Mouse (Mus musculus) embryonic facial prominence, embryonic 10.5 days (tissue): ENCODE results near the gene Brsk1. TPM values are rescaled to one million over a fixed set of nuclear protein-coding genes. Genes with fewer than 3 reads are reported as not detected.
A peak's percentile ranks its signal among the peaks of the same experiment; 100 is the strongest.

Experiments used
- DNase-seq: peaks from one replicate; pipeline ENCODE4 v3.0.0-alpha.2; 2017; ENCODE audit warnings: low spot score
- H3K27ac ChIP-seq: fragments of 300-500 bp; sonication (generic); replicated peaks from 2 replicates; pipeline ENCODE4 v1.5.1; 2016; ENCODE audit warnings: mild to moderate bottlenecking
- H3K27me3 ChIP-seq: fragments of 300-500 bp; sonication (generic); replicated peaks from 2 replicates; pipeline ENCODE4 v1.6.1; 2016; ENCODE audit warnings: low read depth, mild to moderate bottlenecking; ENCODE audit not compliant: poor library complexity, severe bottlenecking
- H3K36me3 ChIP-seq: fragments of 300-500 bp; sonication (generic); replicated peaks from 2 replicates; pipeline ENCODE4 v1.6.1; 2016; ENCODE audit warnings: mild to moderate bottlenecking, moderate library complexity
- H3K4me1 ChIP-seq: fragments of 300-500 bp; sonication (generic); 2 replicates; pipeline ENCODE4 v1.6.1; 2016
- H3K4me3 ChIP-seq: fragments of 300-500 bp; sonication (generic); 2 replicates; pipeline ENCODE4 v1.5.1; 2016; ENCODE audit warnings: mild to moderate bottlenecking, moderate library complexity
- H3K9me3 ChIP-seq: fragments of 300-500 bp; sonication (generic); 2 replicates; pipeline ENCODE4 v1.6.1; 2016; ENCODE audit warnings: mild to moderate bottlenecking
- WGBS: fragments of 180-500 bp; shearing (Covaris S2); methylation state at CpG from one replicate; pipeline ENCODE4 v1.1.7; 2016; 5-methylcytosine and 5-hydroxymethylcytosine counted together
- polyA plus RNA-seq: library from polyadenylated mRNA; unstranded; fragments of >200 nt; fragmentation: Nextera tagmentation; extraction: Ambion mirVana; gene quantifications from 2 replicates; pipeline ENCODE4 v1.2.1, GENCODE M21; 2016

Gene Brsk1
- polyA plus RNA-seq, 1 experiment from 2014 or later, result 2.2 TPM

DNA sequence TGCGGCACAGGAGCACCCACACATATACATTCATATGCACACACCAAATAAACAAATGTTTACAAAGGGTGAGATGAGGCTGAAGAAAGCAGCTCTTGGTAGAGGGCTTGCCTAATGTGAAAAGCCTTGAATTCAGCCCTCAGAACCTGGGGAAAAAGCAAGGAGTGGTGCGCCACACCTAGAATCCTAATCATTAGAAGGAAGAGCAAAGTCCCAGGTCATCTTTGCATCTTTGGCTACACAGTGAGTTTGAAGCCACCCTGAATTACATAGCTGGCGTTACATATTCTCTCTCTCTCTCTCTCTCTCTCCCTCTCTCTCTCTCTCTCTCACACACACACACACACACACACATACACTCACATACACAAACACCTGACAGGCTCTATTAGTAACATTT, 28.9 kb downstream of the Brsk1 start:
- Histone ChIP-seq H3K9me3 (no peaks in the 10 kb centered on the region), H3K4me1 (no peaks in the 10 kb centered on the region), H3K36me3 (peaks cover 38% of the 10 kb centered on the region), H3K27ac (no peak overlapping the region), H3K27me3 (no peaks in the 10 kb centered on the region), H3K4me3 (no peak overlapping the region)
- no peak for DNase-seq
- WGBS, result 87% methylated on average over 3 of the region's 3 CpGs

DNA sequence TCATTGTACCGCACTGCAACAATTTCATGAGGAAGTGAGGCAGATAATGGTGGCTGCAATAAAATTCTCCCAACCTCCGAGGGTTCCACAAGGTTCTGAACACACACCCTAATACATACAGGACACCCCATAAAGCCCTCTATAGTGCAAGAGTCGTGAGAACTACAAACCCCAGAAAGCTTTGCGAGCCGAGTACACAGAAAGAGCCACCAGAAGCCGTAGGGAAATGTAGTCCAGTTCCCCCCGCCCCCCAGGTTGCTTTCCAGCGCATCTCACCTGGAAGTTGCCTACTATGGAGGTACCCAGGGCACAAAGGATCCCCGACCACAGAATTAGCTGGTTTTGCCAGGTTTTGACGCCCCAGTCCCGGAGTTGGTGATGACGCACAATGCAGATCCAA, 33.1 kb downstream of the Brsk1 start:
- 39% methylated on average over 12 of the region's 12 CpGs for WGBS
- Histone ChIP-seq H3K9me3 (no peaks in the 10 kb centered on the region), H3K4me1 (no peaks in the 10 kb centered on the region), H3K4me3 (peak overlapping the region; percentile 45), H3K27me3 (no peaks in the 10 kb centered on the region), H3K27ac (no peak overlapping the region), H3K36me3 (no peaks in the 10 kb centered on the region)
- DNase-seq, result no peak

DNA sequence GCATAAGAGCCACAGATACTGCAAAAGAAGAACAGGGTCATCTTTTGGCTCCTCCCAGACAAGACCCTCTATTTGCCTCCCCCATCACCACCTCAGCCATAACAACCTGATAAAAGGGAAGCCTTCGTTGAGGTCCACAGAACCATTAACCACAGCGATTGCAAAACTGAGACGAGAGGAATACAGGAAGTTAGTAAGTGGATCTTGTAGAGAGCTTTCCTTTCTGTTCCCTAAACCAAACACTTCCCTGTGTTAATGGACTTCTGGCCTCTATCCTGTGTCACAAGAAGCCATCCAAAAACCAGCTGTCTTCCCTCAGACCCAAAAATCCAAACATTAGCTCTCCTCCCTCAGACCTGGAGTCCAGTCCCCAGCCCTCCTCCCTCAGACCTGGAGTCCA, 34.0 kb downstream of the Brsk1 start:
- no peaks in the 10 kb centered on the region for H3K9me3 ChIP-seq
- H3K4me3 ChIP-seq, result no peak overlapping the region; the same call in 1 of the 2 replicates
- WGBS, result 78% methylated on average over 3 of the region's 3 CpGs
- DNase-seq, result no peak
- no peaks in the 10 kb centered on the region for H3K27me3 ChIP-seq
- no peaks in the 10 kb centered on the region for H3K36me3 ChIP-seq
- H3K4me1 ChIP-seq, result no peaks in the 10 kb centered on the region
- no peak overlapping the region for H3K27ac ChIP-seq

DNA sequence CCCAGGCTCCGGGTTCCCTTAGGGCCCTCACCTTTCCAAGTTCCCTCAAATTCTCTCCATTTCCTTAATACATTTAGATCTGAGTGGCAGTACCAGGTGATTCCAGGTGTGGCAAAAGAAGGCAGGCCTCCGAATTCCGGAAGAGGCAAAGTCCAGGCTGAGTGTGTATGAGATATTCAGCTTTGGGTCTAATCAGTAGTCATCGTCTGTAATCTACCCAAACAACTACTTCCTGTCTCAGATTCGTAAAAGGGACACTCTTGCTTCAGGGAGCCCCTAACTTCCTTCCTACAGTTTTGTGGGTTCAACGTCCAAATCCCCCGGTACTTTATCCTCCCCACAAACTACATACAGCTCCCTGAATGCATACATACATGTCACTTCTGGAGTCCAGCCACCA, 34.8 kb downstream of the Brsk1 start, which contains the start of gene Tmem150b:
TSS of gene Tmem150b (minus strand) at position 81 of the 400 bp plus-strand sequence.
- no peaks in the 10 kb centered on the region for H3K4me1 ChIP-seq
- H3K9me3 ChIP-seq, result no peaks in the 10 kb centered on the region
- no peak for DNase-seq
- H3K36me3 ChIP-seq, result no peaks in the 10 kb centered on the region
- WGBS, result 84% methylated on average over 7 of the region's 7 CpGs
- no peak within 1 kb of the TSS for H3K27ac ChIP-seq
- no peaks in the 10 kb centered on the region for H3K27me3 ChIP-seq
- no peak within 1 kb of the TSS; the same call in 1 of the 2 replicates for H3K4me3 ChIP-seq

DNA sequence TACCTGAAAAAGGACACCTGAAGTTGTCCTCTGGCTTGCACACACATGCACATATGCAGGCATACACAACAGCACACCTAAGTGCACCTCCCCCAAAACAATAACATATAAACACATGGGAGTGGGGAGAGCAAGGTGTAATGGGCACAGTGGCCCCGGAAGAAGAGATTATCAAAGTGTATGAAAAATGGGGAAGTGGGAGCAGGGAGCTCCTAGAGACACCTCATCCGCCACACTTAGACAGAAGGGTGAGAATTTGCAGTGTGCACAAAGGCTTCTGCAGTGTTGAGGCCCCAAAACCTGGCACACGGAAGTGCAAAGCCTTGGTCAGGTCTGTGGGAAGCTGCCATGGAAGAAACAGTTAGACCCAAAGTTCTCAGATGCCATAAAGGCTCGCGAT, 40.7 kb downstream of the Brsk1 start:
- Histone ChIP-seq H3K27ac (no peak overlapping the region), H3K27me3 (0 out of 2 replicates have a peak, but pooled peaks cover 3% of the 10 kb centered on the region), H3K9me3 (no peaks in the 10 kb centered on the region), H3K4me3 (no peak overlapping the region), H3K36me3 (no peaks in the 10 kb centered on the region), H3K4me1 (no peaks in the 10 kb centered on the region)
- 83% methylated on average over 5 of the region's 5 CpGs for WGBS
- DNase-seq, result no peak

DNA sequence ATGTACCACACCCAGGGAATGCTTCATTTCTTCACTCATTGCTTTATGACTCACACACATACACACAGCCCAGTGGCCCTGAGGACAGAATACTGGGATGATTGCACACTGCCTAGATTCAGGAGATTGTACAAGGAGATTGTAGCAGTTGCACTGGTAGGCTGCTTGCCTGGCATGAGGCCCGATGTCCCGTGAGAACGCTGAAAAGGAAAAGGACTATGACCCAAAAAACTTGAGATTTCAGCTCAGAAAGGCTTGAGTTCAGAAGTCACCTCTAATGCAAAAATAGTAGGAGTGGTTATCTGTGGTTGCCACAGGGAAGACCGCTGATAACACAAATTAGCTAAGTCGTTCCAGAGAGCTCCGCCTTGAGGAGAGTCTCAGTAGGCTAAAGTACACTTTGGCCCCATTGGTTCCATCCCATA, 42.6 kb downstream of the Brsk1 start:
- Histone ChIP-seq H3K9me3 (no peaks in the 10 kb centered on the region), H3K36me3 (no peaks in the 10 kb centered on the region), H3K27ac (no peak overlapping the region), H3K4me3 (no peak overlapping the region), H3K4me1 (no peaks in the 10 kb centered on the region), H3K27me3 (0 out of 2 replicates have a peak, but pooled peaks cover 3% of the 10 kb centered on the region)
- DNase-seq, result no peak
- WGBS, result 70% methylated on average over 6 of the region's 6 CpGs

DNA sequence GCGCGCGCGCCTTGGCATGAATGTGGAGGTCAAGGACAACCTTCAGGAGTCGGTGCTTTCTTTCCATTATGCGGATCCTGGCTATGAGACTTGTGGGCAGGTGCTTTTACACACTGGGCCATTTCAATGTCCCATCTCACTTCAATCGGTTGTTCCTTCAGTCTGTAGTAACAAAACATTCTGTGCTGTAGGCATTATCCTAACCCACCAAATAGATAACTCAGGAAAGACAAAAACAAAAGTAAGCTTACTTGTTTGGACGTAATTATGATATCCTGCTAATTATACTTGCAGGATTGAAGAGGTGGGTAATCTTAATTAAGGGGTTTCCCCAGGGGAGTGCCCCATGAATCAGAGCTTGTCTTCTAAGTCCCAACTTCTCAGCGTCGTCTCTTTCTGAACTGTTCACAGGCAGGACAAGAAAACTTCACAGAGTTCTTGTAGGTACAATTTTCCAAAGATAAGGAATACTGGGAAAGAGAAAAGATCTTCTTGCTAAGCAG, 48.7 kb downstream of the Brsk1 start:
- no peak for DNase-seq
- WGBS, result 50% methylated on average over 10 of the region's 10 CpGs

DNA sequence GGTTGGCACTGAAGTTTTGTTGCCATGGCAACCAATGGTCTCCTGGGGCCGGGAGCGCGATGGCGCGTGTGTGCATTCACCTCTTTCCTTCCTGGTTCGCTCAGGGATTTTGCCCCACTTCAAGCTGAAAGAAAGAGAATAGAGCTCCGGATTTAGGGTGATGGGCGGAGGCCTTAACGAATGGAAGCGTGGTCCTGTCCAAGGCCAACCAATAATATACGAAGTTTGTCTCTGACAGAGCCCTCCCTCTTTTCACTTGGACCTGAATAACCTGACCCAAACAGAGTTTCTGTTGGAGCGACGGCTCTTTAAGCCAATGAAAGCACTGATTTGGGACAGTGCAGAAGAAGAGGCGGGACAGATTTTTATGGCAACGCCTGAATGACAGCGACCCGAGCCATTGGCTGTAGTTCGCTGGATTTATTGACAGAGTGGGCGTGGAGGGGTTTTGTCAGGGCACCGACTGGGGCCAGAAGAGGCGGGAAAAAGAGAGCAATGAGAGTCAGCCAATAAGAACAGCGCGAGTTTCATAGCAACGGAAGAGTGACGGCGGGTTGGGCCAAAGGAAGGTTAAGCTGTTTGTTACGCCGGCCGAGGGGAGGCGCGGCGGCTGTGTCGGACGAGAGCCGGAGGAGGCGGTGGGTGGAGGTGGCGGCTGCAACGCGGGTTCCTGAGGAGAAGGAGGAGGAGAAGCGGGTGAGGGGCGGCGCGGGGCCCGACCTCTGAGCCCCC, 49.3 kb downstream of the Brsk1 start, which contains the start of gene Kmt5c:
TSS of gene Kmt5c (plus strand) at position 572 of the 732 bp plus-strand sequence.
- Histone ChIP-seq H3K4me1 (peaks cover 40% of the 10 kb centered on the region), H3K36me3 (peaks cover 30% of the 10 kb centered on the region), H3K27me3 (no peaks in the 10 kb centered on the region), H3K27ac (peak within 1 kb of the TSS; percentile 94), H3K9me3 (no peaks in the 10 kb centered on the region), H3K4me3 (peak within 1 kb of the TSS; percentile 88)
- WGBS, result under 1% methylated on average over 44 of the region's 44 CpGs
- peak; percentile 96 for DNase-seq

More for the DNA sequence above, 48.7 kb downstream of the Brsk1 start:
- Histone ChIP-seq H3K36me3 (peaks cover 24% of the 10 kb centered on the region), H3K27me3 (no peaks in the 10 kb centered on the region), H3K27ac (peak overlapping the region; percentile 94), H3K4me3 (peak overlapping the region; percentile 88), H3K4me1 (peaks cover 40% of the 10 kb centered on the region), H3K9me3 (no peaks in the 10 kb centered on the region)

DNA sequence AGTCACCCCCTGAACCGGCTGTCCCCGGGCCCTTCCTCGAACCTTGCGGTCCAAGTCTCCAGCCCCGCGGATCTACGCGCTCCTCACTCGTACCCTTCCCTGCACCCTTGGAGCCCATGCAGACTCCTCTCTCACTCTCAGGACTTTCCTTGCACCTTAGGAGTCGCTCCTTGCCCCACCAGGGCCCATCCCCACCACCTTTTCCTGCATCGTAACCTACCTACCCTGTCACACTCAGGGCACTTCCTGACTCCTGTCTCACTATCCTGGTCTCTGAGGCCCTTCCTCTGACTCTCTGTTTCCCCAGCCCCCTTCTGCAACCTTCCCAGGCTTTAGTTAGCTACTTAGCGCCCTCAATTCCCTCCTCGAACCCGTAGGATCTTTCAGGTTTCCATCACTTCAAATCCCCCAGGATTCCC, 49.9 kb downstream of the Brsk1 start:
- peaks cover 40% of the 10 kb centered on the region for H3K4me1 ChIP-seq
- peak overlapping the region; percentile 94 for H3K27ac ChIP-seq
- peak overlapping the region; percentile 88 for H3K4me3 ChIP-seq
- H3K27me3 ChIP-seq, result no peaks in the 10 kb centered on the region
- no peak for DNase-seq
- H3K36me3 ChIP-seq, result peaks cover 36% of the 10 kb centered on the region
- no peaks in the 10 kb centered on the region for H3K9me3 ChIP-seq
- 0% methylated on average over 14 of the region's 14 CpGs for WGBS

DNA sequence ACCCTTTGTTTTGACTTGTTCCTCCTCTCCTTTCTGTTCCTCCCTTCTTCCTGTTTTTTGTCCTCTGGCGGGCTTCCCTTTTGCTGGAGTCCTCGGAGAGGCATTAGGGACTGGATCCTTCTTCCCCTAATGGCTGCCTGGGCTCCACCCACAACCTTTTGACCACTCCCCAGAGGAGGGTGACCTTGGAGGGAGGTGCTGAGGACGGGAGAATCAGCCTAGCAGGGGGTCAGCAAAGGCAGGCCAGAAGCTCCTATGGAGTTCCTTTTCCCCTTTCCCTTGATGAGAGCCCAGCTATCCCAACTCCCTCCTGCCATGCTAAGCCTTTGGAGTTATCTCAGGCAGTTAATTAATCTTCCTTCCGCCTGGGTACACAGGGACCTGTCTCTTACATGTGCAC, 50.7 kb downstream of the Brsk1 start:
- Histone ChIP-seq H3K4me3 (peak overlapping the region; percentile 88), H3K4me1 (peaks cover 42% of the 10 kb centered on the region), H3K36me3 (peaks cover 44% of the 10 kb centered on the region), H3K27me3 (no peaks in the 10 kb centered on the region), H3K9me3 (no peaks in the 10 kb centered on the region), H3K27ac (peak overlapping the region; percentile 94)
- 6% methylated on average over 4 of the region's 4 CpGs for WGBS
- peak; percentile 50 for DNase-seq

DNA sequence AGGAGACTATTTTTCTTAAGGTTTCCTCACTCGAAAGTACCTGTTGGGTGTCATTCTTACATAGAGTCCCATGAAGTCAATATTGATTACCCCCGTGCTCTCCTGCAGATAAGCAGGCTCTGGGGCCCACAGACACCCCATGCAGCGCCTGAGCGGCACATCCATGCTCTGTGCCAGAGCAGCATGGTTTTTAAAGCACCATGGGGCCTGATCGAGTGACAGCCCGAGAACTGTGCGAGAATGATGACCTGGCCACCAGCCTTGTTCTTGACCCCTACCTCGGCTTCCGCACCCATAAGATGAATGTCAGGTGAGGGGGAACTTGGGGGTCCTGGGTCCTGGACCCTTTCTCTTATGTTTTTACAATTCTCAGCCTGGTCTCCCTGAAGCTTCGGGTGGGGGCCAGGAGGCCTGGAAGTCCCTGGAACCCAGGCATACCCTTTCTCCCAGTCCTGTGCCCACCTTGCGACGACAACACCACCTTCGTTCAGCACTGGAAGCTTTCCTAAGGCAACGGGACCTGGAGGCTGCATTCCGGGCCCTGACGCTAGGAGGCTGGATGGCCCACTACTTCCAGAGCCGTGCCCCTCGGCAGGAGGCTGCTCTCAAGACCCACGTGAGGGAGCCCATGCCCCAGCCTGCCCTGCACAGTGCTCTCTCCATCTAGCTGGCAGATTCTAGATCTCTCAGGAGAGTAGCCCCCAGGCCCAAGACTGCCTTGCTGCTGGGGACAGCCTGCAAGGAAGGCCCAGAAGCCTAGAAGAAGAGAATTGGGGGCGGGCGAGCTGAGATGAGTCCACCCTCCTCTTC, 51.5 kb downstream of the Brsk1 start:
- Histone ChIP-seq H3K27me3 (no peaks in the 10 kb centered on the region), H3K9me3 (no peaks in the 10 kb centered on the region), H3K4me3 (peak overlapping the region; percentile 88), H3K4me1 (peaks cover 48% of the 10 kb centered on the region), H3K27ac (peak overlapping the region; percentile 94; the same call in 1 of the 2 replicates), H3K36me3 (peaks cover 51% of the 10 kb centered on the region)
- no peak for DNase-seq
- 85% methylated on average over 21 of the region's 21 CpGs for WGBS

DNA sequence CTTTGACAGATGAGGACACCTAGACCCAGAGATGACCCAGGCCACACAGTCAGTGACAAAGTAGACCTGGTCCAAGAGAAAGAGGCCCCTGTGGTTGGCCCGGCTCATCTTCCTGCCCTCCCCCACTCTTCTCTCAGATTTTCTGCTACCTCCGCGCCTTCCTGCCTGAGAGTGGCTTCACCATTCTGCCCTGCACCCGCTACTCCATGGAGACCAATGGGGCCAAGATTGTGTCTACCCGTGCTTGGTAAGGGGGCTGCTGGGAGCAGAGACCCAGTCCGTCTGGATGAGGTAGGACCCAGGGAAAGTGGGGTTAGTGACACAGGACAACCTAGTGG, 52.0 kb downstream of the Brsk1 start:
- no peak for DNase-seq
- WGBS, result 90% methylated on average over 6 of the region's 6 CpGs
- Histone ChIP-seq H3K4me3 (peak overlapping the region; percentile 88), H3K4me1 (peaks cover 48% of the 10 kb centered on the region), H3K27ac (no peak overlapping the region), H3K27me3 (no peaks in the 10 kb centered on the region), H3K9me3 (no peaks in the 10 kb centered on the region), H3K36me3 (peaks cover 55% of the 10 kb centered on the region)
